Mouse (Mus musculus) heart, adult 2 months (tissue): ENCODE data around the gene Chl1.

Experiments used
- CTCF ChIP-seq: fragments of 200-600 bp; IDR thresholded peaks from 2 replicates; pipeline ENCODE4 v1.8.1; 2022; ENCODE audit warnings: antibody characterized with exemption, mild to moderate bottlenecking, moderate library complexity
- POLR2A ChIP-seq: fragments of 200-500 bp; IDR thresholded peaks from 2 replicates; pipeline ENCODE4 v1.6.1; 2011; ENCODE audit warnings: mild to moderate bottlenecking, low read depth, low read length, control low read depth; ENCODE audit not compliant: insufficient read depth

- TF ChIP-seq CTCF (no peak), POLR2A (no peak)
Measured at GRCm38 (mm10) chr6:103542576-103542975, 32.2 kb downstream of the Chl1 start.
